Mouse (Mus musculus) cerebellum, postnatal 10 days (tissue): ENCODE data around the gene Dlgap5.
A peak's percentile ranks its signal among the peaks of the same experiment; 100 is the strongest.

Experiments used
- DNase-seq, 2 experiments: peaks; one replicate each; pipeline ENCODE4 v3.0.0; 2021; ENCODE audit warnings: mixed read lengths in 2 of 2

Dlgap5 gene

GRCm38 (mm10) chr14:47395007-47395406 is 23.2 kb downstream of the Dlgap5 start:
- no peak for DNase-seq

- no peak for DNase-seq
These were observed 24.7 kb downstream of the Dlgap5 start for GRCm38 (mm10) chr14:47393354-47394094.

- no peak for DNase-seq
These were observed 32.1 kb downstream of the Dlgap5 start for GRCm38 (mm10) chr14:47386125-47386524.

GRCm38 (mm10) chr14:47384653-47385052 is 33.6 kb downstream of the Dlgap5 start:
- DNase-seq, result no peak

DNA sequence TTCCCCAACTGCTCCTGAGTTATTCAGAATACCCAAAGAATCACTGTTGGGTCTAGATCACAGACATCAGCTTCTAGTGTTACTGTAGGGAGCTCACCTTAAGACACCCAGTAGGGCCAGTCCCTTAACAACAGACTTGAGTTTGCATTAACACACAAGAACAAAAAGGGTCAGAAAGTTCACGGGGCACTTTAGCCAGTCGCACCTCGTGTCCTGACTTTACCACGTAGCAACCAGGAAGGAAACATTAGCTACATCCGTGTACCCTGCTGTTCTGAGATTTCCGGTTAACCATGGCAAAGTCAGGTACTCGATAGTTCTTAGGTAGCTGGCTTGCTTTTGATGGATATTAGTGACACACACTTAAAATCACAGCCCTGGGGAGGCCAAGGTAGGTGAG is 34.3 kb downstream of the Dlgap5 start:
- no peak for DNase-seq

GRCm38 (mm10) chr14:47378336-47378735 is 39.9 kb downstream of the Dlgap5 start:
- DNase-seq, result no peak

- no peak for DNase-seq
These were observed 41.7 kb downstream of the Dlgap5 start for GRCm38 (mm10) chr14:47376526-47376925.

DNA sequence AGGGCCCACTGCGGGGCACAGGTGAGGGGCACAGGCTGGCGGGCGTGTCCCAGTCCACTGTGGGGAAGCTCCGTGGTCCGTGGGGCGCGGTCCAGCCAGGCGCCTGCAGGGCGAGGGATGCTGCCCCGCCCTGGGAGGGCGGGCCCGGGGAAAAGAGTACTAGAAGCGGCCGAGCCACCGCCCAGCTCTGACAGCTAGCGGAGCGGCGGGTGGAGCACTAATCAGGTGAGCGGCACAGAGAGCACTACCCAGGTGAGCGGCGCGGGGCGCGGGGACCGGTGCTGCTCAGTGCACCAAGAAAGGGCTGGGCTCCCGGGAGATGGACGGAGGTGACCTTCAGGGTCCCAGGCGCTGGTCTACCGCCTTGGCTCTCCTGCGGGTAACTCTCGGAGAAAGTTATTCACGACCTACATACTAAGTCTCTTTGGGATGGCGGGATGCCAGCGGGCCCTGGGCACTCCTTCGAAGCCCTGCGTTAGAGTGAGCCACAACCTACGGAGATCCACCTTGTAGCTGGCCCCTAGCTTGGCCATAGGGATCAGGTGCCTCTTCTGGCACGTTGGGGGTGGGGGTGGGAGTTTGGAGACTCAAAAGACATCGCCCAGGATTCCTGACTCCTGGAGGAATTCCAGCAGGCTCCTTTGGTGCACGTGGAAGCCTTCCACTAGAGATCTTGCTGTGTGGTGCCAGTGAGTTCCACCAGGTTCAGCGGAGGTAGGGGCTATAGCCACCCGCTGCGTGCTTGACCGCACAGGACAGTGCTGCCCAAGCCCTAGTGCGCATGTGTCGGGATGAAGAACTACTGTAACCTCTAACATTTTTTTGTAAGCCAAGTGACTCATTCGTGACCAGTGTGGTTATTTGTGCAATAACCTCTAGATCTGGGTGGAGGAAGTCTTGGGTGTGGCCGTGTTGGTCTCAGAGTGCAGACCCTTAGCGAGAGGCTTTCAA is 44.2 kb downstream of the Dlgap5 start:
- peak; percentile 43 to 49 for DNase-seq

DNA sequence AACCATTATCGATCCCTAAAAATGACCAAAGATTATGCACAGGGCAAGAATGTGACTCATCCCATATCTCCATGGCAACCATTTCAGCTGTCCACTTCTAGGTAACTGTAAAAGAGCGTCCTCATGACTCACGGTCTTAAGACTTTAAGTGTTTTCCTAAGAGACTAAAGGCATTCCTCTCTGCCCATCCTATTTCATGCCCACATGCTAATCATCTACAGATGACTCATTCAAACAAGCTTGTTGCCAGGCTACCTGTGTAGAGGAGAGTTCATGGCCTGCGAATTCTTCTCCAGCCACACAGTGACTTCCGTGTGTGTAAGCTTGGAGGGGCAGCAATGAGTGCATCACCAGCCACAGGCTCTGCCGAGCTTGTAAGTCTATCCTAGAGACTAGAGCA is 46.5 kb downstream of the Dlgap5 start:
- no peak for DNase-seq

DNA sequence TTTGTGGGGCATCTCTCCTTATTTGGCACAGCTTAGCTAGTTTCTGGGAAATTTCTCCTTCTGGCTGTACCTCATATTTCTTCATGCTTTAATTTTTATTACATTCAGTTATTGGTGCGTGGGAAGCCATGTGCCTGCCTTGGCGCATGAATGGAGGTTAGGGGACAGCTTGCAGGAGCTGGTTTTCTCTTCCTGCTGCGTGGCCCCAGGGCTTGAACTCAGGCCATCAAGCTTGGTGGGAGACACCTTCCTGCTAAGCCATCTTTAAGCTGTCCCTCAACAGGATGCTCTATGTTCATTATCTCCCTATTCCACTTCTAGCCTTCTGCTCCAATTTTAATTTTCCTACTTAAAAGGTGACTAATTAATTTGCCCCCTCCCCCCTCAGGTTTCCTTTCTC is 47.4 kb downstream of the Dlgap5 start:
- peak; percentile 63 to 75 for DNase-seq

DNA sequence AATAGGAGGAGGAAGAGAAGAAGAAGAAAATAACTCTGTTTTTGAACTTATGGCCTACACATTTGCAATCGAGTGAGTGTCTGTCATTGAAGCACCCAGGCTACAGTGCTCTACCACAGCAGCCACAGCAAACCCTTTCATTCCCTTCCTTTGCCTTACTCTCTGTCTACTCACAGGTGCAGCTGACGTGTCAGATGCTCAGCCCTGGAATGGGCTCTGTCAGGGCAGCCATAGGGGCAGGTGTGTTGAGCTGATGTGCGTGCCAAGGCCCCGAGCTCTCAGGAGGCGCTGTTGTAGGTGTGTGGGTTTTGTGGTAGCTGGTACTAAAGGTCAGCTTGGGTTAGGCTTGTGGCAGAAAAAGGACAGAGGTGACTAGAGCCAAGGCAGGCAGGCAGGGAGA is 48.5 kb downstream of the Dlgap5 start:
- DNase-seq, result no peak

GRCm38 (mm10) chr14:47367461-47367860 is 50.7 kb downstream of the Dlgap5 start, which contains the start of gene Lgals3:
Lgals3 (plus strand) TSS chr14:47367751.
- DNase-seq, result peak; percentile 72 to 76

GRCm38 (mm10) chr14:47366881-47367321 is 51.3 kb downstream of the Dlgap5 start:
- DNase-seq, result peak; percentile 91 to 94

- DNase-seq, result peak; percentile 32 to 43
These were observed 53.3 kb downstream of the Dlgap5 start for GRCm38 (mm10) chr14:47364742-47365449.

DNA sequence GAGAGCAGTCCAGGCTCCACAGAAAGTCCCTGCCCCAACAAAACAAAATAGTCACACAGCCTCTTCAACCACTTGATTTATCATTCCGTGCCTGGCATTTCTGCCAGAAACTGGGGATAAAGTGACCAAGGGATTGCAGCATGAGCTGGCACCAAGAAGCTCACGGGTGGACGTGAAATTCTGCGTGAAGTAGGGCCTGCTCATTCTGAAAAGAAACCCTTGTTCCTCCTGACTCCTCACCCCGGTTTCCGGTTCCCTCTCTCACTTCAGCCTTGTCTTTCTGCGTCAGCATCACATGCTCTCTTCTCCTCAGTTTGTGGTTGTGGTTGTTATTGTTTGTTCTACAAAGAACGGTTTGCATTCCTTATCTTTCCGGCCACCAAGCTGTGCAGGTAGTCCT is 56.3 kb downstream of the Dlgap5 start:
- DNase-seq, result no peak

- DNase-seq, result no peak
These were observed 56.8 kb downstream of the Dlgap5 start for GRCm38 (mm10) chr14:47361418-47361817.

- DNase-seq, result no peak
These were observed 58.6 kb downstream of the Dlgap5 start for GRCm38 (mm10) chr14:47359610-47360009.

GRCm38 (mm10) chr14:47356622-47357021 is 61.6 kb downstream of the Dlgap5 start:
- DNase-seq, result no peak

DNA sequence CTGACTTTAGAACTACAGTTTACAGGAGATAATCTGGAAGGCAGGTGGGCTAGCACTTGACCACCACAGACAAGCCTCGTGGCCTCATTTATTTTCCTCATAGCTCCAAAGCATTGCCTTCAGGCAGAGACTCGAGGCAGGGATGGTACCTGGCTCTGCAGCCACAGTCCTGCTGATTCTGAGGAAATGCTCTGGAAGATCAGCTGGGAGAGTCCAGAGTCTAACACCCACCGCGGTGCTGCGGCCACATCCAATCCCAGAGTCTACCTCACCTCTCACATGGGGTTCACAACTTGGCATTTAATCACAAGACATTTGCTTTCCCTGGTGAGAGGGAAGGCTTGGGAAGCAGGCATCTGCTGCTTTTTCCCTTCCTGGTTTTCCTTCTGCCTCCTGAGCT is 63.3 kb downstream of the Dlgap5 start:
- no peak for DNase-seq

DNA sequence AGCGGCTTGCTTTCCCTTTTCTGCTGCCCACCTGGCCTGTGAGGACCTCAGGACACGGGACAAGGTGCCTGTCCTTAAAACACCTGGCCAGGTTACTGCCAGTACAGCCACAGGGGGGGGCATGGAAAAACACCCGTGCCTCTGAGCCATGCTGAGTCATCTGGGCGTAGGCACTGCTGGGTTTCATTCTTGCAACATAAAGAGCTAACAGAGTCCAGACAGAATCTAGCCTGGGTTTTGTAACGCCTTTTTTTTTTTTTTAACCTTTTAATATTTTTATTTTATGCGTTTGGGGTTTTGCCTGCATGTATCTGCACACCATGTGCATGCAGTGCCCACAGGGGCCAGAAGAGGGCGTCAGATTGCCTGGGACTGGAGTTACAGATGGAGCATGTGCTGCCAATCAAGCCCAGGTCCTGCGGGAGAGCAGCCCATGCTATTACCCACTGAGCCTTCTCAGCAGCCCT is 64.1 kb downstream of the Dlgap5 start:
- peak in 1 of 2 experiments; percentile 45 for DNase-seq

DNA sequence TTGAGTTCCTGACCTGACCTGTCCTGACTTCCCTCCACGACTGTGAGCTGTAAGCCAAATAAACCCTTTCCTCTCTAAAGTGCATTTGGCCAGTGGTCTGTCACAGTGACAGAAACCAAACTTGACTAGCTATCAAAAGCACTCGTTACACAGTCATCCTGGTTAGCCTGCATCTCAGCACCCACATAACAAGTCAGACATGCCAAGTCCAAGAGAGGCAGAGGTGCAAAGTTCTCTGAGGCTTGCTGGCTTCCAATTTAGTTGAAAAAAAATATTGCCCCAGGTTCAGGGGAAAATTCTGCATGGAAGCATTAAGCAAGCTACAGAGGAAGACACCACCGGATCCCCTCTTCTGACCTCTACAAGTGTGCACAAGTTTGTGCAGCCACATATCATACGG is 65.0 kb downstream of the Dlgap5 start:
- DNase-seq, result no peak

GRCm38 (mm10) chr14:47352272-47352671 is 65.9 kb downstream of the Dlgap5 start:
- no peak for DNase-seq

GRCm38 (mm10) chr14:47350974-47351373 is 67.2 kb downstream of the Dlgap5 start:
- no peak for DNase-seq
